Mouse (Mus musculus) liver, adult 2 months (tissue): Measurements from ENCODE around the gene Manba. TPM values are rescaled to one million over a fixed set of nuclear protein-coding genes. Genes with fewer than 3 reads are reported as not detected.

Experiments
- DNase-seq: peaks from one replicate; pipeline ENCODE4 v3.0.0-alpha.2; 2011; ENCODE audit warnings: low read depth, low spot score; ENCODE audit errors: extremely low read depth
- H3K27ac ChIP-seq: fragments of 200-500 bp; replicated peaks from 2 replicates; pipeline ENCODE4 v1.5.1; 2012; ENCODE audit warnings: low read depth, mild to moderate bottlenecking, control low read depth, inconsistent platforms, low read length; ENCODE audit not compliant: insufficient read depth
- H3K27me3 ChIP-seq: fragments of 200-500 bp; 2 replicates; pipeline ENCODE4 v1.6.1; 2012; ENCODE audit warnings: mild to moderate bottlenecking, moderate library complexity, low read length, inconsistent platforms; ENCODE audit not compliant: control insufficient read depth, insufficient read depth
- H3K36me3 ChIP-seq: fragments of 200-500 bp; 2 replicates; pipeline ENCODE4 v1.6.1; 2012; ENCODE audit warnings: low read length, inconsistent platforms; ENCODE audit not compliant: control insufficient read depth, insufficient read depth
- H3K4me1 ChIP-seq: fragments of 200-500 bp; 2 replicates; pipeline ENCODE4 v1.6.1; 2011; ENCODE audit warnings: low read length; ENCODE audit not compliant: control insufficient read depth, insufficient read depth
- H3K4me3 ChIP-seq: fragments of 200-500 bp; 2 replicates; pipeline ENCODE4 v1.5.1; 2011; ENCODE audit warnings: low read depth, mild to moderate bottlenecking, control low read depth, low read length, moderate library complexity; ENCODE audit not compliant: insufficient read depth
- H3K79me2 ChIP-seq: fragments of 200-500 bp; 2 replicates; pipeline ENCODE4 v1.6.1; 2012; ENCODE audit warnings: inconsistent platforms, mild to moderate bottlenecking, low read length, moderate library complexity; ENCODE audit not compliant: control insufficient read depth, insufficient read depth
- H3K9ac ChIP-seq: fragments of 200-500 bp; 2 replicates; pipeline ENCODE4 v1.6.1; 2012; ENCODE audit warnings: low read depth, mild to moderate bottlenecking, control low read depth, inconsistent platforms, low read length
- CTCF ChIP-seq: fragments of 200-500 bp; IDR thresholded peaks from 2 replicates; pipeline ENCODE4 v1.5.1; 2011; ENCODE audit warnings: low read depth, low read length, control low read depth
- POLR2A ChIP-seq: fragments of 200-500 bp; IDR thresholded peaks from 2 replicates; pipeline ENCODE4 v1.6.1; 2011; ENCODE audit warnings: low read length, control low read depth; ENCODE audit not compliant: insufficient read depth; ENCODE audit errors: extremely low read depth
- WGBS: fragments of 180-500 bp; shearing (Covaris S2); methylation state at CpG from one replicate; pipeline ENCODE4 v1.1.7; 2018; 5-methylcytosine and 5-hydroxymethylcytosine counted together
- polyA plus RNA-seq: library from polyadenylated mRNA; depleted of rRNA; stranded (reverse); fragments of >200 nt; gene quantifications from 2 replicates; pipeline ENCODE4 v1.2.3, GENCODE M21; 2012
- total RNA-seq: library from RNA; depleted of rRNA; stranded (reverse); fragments of >200 nt; gene quantifications from 2 replicates; pipeline ENCODE4 v1.2.3, GENCODE M21; 2014

The Manba gene
- total and polyA plus RNA-seq, 2 experiments = 3.8 to 14.7 TPM

DNA sequence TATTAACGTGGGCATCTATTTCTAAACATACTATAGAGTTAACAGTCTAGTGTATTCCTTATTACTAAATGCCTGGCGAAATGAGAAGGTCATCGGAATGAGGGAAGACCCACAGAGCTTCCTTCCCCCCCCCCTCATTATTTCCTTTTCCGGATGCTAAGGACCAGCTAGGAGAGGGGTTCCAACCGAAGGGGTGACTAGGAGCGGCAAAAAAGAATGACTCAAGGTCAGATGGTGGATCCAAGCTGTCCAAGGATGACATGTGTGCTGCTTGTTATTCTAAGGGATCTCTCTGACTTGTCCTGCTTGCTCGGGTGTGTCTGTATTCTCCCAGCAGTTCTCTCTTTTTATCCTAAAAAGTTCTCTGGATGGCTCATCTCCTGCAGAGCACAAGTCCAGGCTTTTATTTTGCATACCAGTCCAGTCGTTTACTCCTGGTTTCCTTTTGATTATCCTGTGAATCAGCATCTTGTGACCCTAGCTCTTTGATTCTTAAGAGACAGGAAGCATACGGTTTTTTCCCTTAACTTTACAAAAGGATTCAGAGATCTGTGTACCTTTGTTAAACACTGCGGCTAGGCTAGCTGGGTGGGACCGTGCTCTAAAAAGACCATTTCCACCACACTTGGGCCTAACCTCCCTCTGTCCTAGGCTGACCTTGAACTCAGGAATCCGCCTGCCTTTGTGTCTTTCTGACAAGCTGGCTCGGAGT lies 61.0 kb downstream of the Manba start:
- no peak for DNase-seq
- no peak overlapping the region for H3K4me3 ChIP-seq
- H3K79me2 ChIP-seq = no peaks in the 10 kb centered on the region
- no peak for TF ChIP-seq POLR2A
- TF ChIP-seq CTCF = no peak
- peaks cover 37% of the 10 kb centered on the region for H3K36me3 ChIP-seq
- H3K27me3 ChIP-seq = no peaks in the 10 kb centered on the region
- 70% methylated on average over 13 of the region's 13 CpGs for WGBS
- no peaks in the 10 kb centered on the region; the same call in 1 of the 2 replicates for H3K4me1 ChIP-seq
- no peak overlapping the region for H3K9ac ChIP-seq
- no peak overlapping the region for H3K27ac ChIP-seq

DNA sequence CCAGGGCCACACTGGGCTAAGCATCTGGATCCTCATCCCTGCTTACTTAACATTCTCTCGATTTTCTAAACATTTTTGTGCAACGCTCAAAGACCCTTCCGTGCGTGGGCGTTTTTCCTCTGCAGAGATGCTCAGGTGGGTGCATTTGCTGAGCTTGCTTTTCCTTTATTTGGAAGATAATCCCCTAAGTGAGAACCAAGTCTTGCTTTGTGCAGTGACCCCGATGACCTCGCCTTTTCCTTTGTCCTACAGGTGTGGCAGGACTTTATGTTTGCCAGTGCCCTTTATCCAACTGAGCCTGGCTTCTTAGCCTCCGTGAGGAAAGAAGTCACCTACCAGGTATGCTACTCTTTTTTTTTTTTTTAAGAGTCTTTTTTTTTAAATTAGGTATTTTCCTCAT lies 61.9 kb downstream of the Manba start:
- peaks cover 36% of the 10 kb centered on the region for H3K36me3 ChIP-seq
- no peak overlapping the region for H3K4me3 ChIP-seq
- no peak for DNase-seq
- no peaks in the 10 kb centered on the region for H3K27me3 ChIP-seq
- H3K4me1 ChIP-seq = no peaks in the 10 kb centered on the region
- no peak for TF ChIP-seq POLR2A
- H3K27ac ChIP-seq = no peak overlapping the region
- 93% methylated on average over 8 of the region's 8 CpGs for WGBS
- H3K79me2 ChIP-seq = no peaks in the 10 kb centered on the region
- H3K9ac ChIP-seq = no peak overlapping the region

DNA sequence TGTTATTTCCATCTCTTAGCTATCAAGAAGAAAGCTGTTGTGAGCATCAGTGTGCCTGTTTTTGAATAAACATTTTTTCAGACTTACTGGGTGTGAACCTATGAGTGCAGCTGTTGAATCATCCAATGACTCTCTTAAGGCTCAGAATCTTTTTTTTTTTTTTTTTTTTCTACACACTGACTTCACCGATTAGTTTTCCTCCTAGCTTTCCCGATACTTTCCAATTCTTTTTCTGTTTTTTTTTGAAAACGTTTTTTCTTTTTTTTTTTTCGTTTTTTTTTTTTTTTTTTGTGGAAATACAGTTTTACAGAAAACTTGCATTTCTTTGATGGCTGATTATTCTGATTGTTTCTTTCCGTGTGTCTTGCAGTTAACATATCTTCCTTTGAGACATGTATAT lies 67.5 kb downstream of the Manba start:
- Histone ChIP-seq H3K27ac (no peak overlapping the region), H3K9ac (no peak overlapping the region), H3K79me2 (no peaks in the 10 kb centered on the region), H3K4me1 (no peaks in the 10 kb centered on the region), H3K4me3 (no peak overlapping the region), H3K36me3 (peaks cover 44% of the 10 kb centered on the region), H3K27me3 (no peaks in the 10 kb centered on the region)
- no peak for DNase-seq
- TF ChIP-seq POLR2A (no peak), CTCF (no peak)
- 79% methylated on average over 5 of the region's 5 CpGs for WGBS

DNA sequence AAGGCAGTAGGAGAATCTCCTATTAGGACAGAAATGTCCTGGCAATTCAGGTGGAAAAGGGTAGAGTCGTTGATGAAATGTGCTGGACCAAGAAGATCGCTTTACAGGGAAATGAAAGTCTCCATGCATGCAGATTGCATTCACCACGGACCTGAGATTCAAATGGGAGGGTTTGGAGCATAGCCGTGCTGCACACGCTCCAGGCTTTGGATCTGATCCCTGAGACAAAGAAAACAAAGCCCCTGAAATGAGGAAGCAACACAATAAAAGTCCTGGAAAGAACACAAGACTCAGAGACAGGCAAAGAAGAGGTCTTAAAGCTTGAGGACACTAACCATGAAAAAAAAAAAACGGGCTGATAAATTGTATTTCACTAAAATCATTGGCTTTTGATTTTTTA lies 69.8 kb downstream of the Manba start:
- TF ChIP-seq POLR2A (no peak), CTCF (no peak)
- no peaks in the 10 kb centered on the region for H3K27me3 ChIP-seq
- no peak for DNase-seq
- H3K27ac ChIP-seq = no peak overlapping the region
- no peaks in the 10 kb centered on the region for H3K4me1 ChIP-seq
- peaks cover 33% of the 10 kb centered on the region for H3K36me3 ChIP-seq
- H3K79me2 ChIP-seq = no peaks in the 10 kb centered on the region
- no peak overlapping the region for H3K9ac ChIP-seq
- no peak overlapping the region for H3K4me3 ChIP-seq
- 91% methylated on average over 6 of the region's 6 CpGs for WGBS

DNA sequence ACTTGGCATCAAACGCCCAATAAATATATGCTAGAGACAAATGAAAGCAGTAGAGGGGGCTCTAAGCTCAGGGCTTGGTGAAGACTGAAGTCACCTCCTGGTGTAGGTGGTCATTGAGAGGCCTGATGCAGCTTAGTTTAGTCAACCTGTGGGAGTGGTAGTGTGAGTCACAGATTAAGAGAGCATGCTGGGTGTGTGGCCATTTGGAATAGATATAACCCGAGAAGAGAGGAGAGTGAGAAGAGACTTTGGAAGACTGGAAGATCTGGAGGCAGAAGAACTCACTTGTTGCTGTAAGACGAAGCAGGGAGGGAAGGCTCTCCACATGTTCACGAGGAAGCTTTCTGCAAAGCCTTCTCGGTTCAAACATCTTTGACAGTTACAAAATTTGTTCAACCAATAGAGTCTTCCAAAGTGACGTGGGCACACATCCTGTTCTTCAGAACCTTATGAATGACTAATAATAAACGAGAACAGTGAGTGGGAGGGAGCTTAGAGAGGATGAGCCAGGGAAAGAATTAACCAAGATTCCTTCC lies 70.7 kb downstream of the Manba start:
- H3K36me3 ChIP-seq = peaks cover 30% of the 10 kb centered on the region
- no peak overlapping the region for H3K4me3 ChIP-seq
- H3K27me3 ChIP-seq = no peaks in the 10 kb centered on the region
- no peaks in the 10 kb centered on the region for H3K79me2 ChIP-seq
- DNase-seq = no peak
- no peak overlapping the region for H3K27ac ChIP-seq
- WGBS = 89% methylated on average over 7 of the region's 7 CpGs
- H3K9ac ChIP-seq = no peak overlapping the region
- no peaks in the 10 kb centered on the region for H3K4me1 ChIP-seq
- TF ChIP-seq POLR2A (no peak), CTCF (no peak)

DNA sequence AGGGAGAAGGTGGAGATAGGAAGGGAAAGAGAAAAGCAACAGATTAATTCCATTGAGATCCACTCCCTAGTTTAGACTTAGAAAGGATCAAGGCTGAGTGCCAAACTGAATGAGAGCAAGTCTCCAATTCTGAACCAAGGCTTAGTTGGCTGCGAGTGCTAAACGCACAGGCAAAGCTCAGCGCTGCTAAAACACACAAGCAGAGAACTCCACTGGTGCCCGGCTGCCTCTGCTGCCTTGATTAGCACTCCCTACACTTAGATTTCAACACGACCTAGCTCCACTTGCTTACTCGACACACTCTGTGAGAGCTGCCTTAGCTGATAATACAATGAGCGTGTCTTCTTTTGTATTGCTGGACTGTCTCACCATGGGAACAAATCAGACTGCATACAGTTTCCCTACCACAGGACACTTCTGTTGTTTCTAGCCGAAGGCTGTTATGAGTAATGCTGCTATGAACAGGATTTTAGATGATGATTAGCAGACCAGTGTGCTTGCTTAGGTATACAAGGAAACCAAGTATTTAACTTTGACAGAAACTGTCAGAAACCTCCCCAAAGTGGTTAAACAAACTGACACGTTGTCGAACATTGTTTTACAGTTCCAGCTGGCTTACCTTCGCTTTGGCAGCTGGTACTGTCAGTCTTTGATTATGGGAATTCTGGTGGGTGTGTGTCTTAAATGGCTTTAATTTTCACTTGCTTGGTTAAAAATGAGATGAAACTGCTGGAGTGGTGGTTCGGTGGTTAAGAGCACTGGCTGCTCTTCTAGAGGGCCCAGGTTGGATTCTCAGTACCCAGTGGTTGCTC lies 71.6 kb downstream of the Manba start:
- Histone ChIP-seq H3K27ac (no peak overlapping the region), H3K27me3 (no peaks in the 10 kb centered on the region), H3K4me3 (no peak overlapping the region), H3K79me2 (no peaks in the 10 kb centered on the region), H3K36me3 (peaks cover 28% of the 10 kb centered on the region), H3K9ac (no peak overlapping the region), H3K4me1 (no peaks in the 10 kb centered on the region)
- 92% methylated on average over 12 of the region's 12 CpGs for WGBS
- DNase-seq = no peak
- TF ChIP-seq CTCF (no peak), POLR2A (no peak)
